Comparison of ENCODE assay signal across 21 mouse cellular contexts in genomic region chr4:136701236-136701635, GRCm38 (mm10).
DNase-seq lines count a peak whose midpoint lies in the region; ATAC-seq and TF ChIP-seq lines count a peak whose summit lies in the region.
"Had no signal": no experiment of that assay in that cellular context is flagged by ENCODE, and none has a peak within 500 bp of the region (broad histone marks: within the 10 kb centered on the region; RNA-seq: fewer than 3 reads in every experiment).

No protein-coding gene starts in this region.

- no peaks in the 10 kb centered on the region for H3K36me3 ChIP-seq in hindbrain, postnatal 0 days (ENCODE audit: insufficient read depth, low read length)
- no peaks in the 10 kb centered on the region for H3K36me3 ChIP-seq in hindbrain, embryonic 14.5 days (replicated peaks; ENCODE audit: control insufficient read depth, insufficient read depth)
- no peaks in the 10 kb centered on the region for H3K36me3 ChIP-seq in thymus, adult 2 months (ENCODE audit: control insufficient read depth, insufficient read depth, low read length)
- H3K36me3 ChIP-seq: embryonic facial prominence, embryonic 15.5 days; neural tube, embryonic 15.5 days; stomach, embryonic 15.5 days had no signal

- no peak overlapping the region for H3K4me2 ChIP-seq in hindbrain, postnatal 0 days (ENCODE audit: low read depth, low read length)
- no peak overlapping the region for H3K4me2 ChIP-seq in hindbrain, embryonic 14.5 days (replicated peaks)
- H3K4me2 ChIP-seq: embryonic facial prominence, embryonic 15.5 days; liver, embryonic 11.5 days; neural tube, embryonic 15.5 days; stomach, embryonic 15.5 days had no signal

- peak; percentile 21; the same call in 1 of the 2 replicates for ATAC-seq in hindbrain, postnatal 0 days
- no peak for ATAC-seq in hindbrain, embryonic 14.5 days (ENCODE audit: low FRiP score)
- ATAC-seq: inflammation-experienced regulatory T-cells, adult 6 months had no signal

- 66% methylated on average over 11 of the region's 11 CpGs for WGBS in hindbrain, postnatal 0 days
- WGBS in hindbrain, embryonic 14.5 days = 88% methylated on average over 11 of the region's 11 CpGs
- WGBS in thymus, adult 2 months = 97% methylated on average over 11 of the region's 11 CpGs

- H3K4me3 ChIP-seq in hindbrain, postnatal 0 days (ENCODE audit: low read length) = no peak overlapping the region
- no peak overlapping the region for H3K4me3 ChIP-seq in hindbrain, embryonic 14.5 days (replicated peaks; ENCODE audit: low read length)
- no peak overlapping the region for H3K4me3 ChIP-seq in thymus, adult 2 months (ENCODE audit: control insufficient read depth, insufficient read depth, low read length)
- H3K4me3 ChIP-seq: embryonic facial prominence, embryonic 15.5 days; heart, adult 2 months; left cerebral cortex, adult 2 months; neural tube, embryonic 15.5 days; stomach, embryonic 15.5 days had no signal

- H3K27me3 ChIP-seq in hindbrain, postnatal 0 days (ENCODE audit: insufficient read depth, low read length) = no peaks in the 10 kb centered on the region
- no peaks in the 10 kb centered on the region for H3K27me3 ChIP-seq in hindbrain, embryonic 14.5 days (ENCODE audit: control insufficient read depth, insufficient read depth, low read length)
- H3K27me3 ChIP-seq in thymus, adult 2 months (ENCODE audit: control insufficient read depth, insufficient read depth, low read length) = no peaks in the 10 kb centered on the region
- H3K27me3 ChIP-seq: embryonic facial prominence, embryonic 15.5 days; neural tube, embryonic 15.5 days; stomach, embryonic 15.5 days had no signal

- no peak for TF ChIP-seq CTCF in hindbrain, postnatal 0 days (IDR thresholded peaks at IDR 0.05; ENCODE audit: low read depth)
- no peak for TF ChIP-seq CTCF in thymus, adult 2 months (IDR thresholded peaks at IDR 0.05; ENCODE audit: borderline replicate concordance, control insufficient read depth, extremely low read depth, insufficient read depth, low read length, poor library complexity)

- H3K4me1 ChIP-seq in hindbrain, postnatal 0 days (ENCODE audit: insufficient read depth, low read length) = peaks cover 24% of the 10 kb centered on the region
- H3K4me1 ChIP-seq in hindbrain, embryonic 14.5 days (replicated peaks; ENCODE audit: control insufficient read depth, insufficient read depth, low read length) = peaks cover 18% of the 10 kb centered on the region
- H3K4me1 ChIP-seq in thymus, adult 2 months (replicated peaks; ENCODE audit: control insufficient read depth, insufficient read depth, low read length) = no peaks in the 10 kb centered on the region
- H3K4me1 ChIP-seq: stomach, embryonic 15.5 days had no signal

- H3K9me3 ChIP-seq in hindbrain, postnatal 0 days (ENCODE audit: low read length) = no peaks in the 10 kb centered on the region
- H3K9me3 ChIP-seq in hindbrain, embryonic 14.5 days (ENCODE audit: control insufficient read depth, low read length) = no peaks in the 10 kb centered on the region
- H3K9me3 ChIP-seq: embryonic facial prominence, embryonic 15.5 days; neural tube, embryonic 15.5 days; stomach, embryonic 15.5 days had no signal

- DNase-seq in hindbrain, postnatal 0 days (ENCODE audit: low spot score) = no peak
- no peak for DNase-seq in hindbrain, embryonic 14.5 days (ENCODE audit: low spot score)
- peak; percentile 79 for DNase-seq in brain, adult 2 months (ENCODE audit: low read depth, low spot score)
- peak; percentile 54 for DNase-seq in cerebellum, adult 11 months
- peak; percentile 85 to 90 for DNase-seq in cerebellum, postnatal 10 days
- DNase-seq in adrenal gland, adult 18-20 months (ENCODE audit: low spot score in 2 of 2) = no peak
- DNase-seq in thymus, adult 2 months = no peak
- DNase-seq: gastrocnemius, postnatal 25 days; heart, adult 2 months; heart, postnatal 4 days; kidney, adult 8-10 months; kidney, postnatal 14 days; lung, adult 18-20 months; right cerebral cortex, postnatal 25 days; thymus, adult 18-20 months had no signal

- H3K9ac ChIP-seq in hindbrain, postnatal 0 days (replicated peaks; ENCODE audit: low read length) = no peak overlapping the region
- H3K9ac ChIP-seq in hindbrain, embryonic 14.5 days = no peak overlapping the region
- H3K9ac ChIP-seq: embryonic facial prominence, embryonic 15.5 days; neural tube, embryonic 15.5 days; stomach, embryonic 15.5 days had no signal

- TF ChIP-seq POLR2A in thymus, adult 2 months (IDR thresholded peaks at IDR 0.05; ENCODE audit: control insufficient read depth, extremely low read depth, insufficient read depth, low read length, poor library complexity) = no peak

- H3K27ac ChIP-seq in hindbrain, postnatal 0 days = no peak overlapping the region
- H3K27ac ChIP-seq in hindbrain, embryonic 14.5 days = no peak overlapping the region
- H3K27ac ChIP-seq in thymus, adult 2 months (ENCODE audit: control insufficient read depth, insufficient read depth, low read length) = no peak overlapping the region
- H3K27ac ChIP-seq: embryonic facial prominence, embryonic 15.5 days; heart, adult 2 months; left cerebral cortex, adult 2 months; neural tube, embryonic 15.5 days; stomach, embryonic 15.5 days had no signal

Comparison
In these comparisons a context has a peak if more than half of its experiments do, and no peak if none do; other contexts are left out.
1. DNase-seq: peak in brain, adult 2 months (single experiment), cerebellum, adult 11 months (single experiment) and cerebellum, postnatal 10 days (2 of 2); none in hindbrain, postnatal 0 days (single experiment), hindbrain, embryonic 14.5 days (single experiment), adrenal gland, adult 18-20 months (0 of 2) and thymus, adult 2 months (single experiment).